Mouse (Mus musculus) liver, embryonic 13.5 days (tissue): ENCODE data around the gene Tmem217. TPM values are rescaled to one million over a fixed set of nuclear protein-coding genes. Genes with fewer than 3 reads are reported as not detected.

Experiments used
- ATAC-seq: fragments of 200-750 bp; cut with Nextera tagmentation; 2 replicates; pipeline ENCODE4 v1.8.0; 2017; ENCODE audit warnings: low read depth, mild to moderate bottlenecking, moderate number of reproducible peaks, moderate library complexity
- DNase-seq: peaks from one replicate; pipeline ENCODE4 v3.0.0; 2022
- H3K27ac ChIP-seq: fragments of 300-500 bp; sonication (generic); 2 replicates; pipeline ENCODE4 v1.5.1; 2015; ENCODE audit warnings: moderate library complexity, mild to moderate bottlenecking, inconsistent platforms
- H3K27me3 ChIP-seq: fragments of 300-500 bp; sonication (generic); 2 replicates; pipeline ENCODE4 v1.6.1; 2015; ENCODE audit warnings: mild to moderate bottlenecking, inconsistent platforms
- H3K36me3 ChIP-seq: fragments of 300-500 bp; sonication (generic); 2 replicates; pipeline ENCODE4 v1.6.1; 2015; ENCODE audit warnings: mild to moderate bottlenecking, inconsistent platforms
- H3K4me1 ChIP-seq: fragments of 300-500 bp; sonication (generic); replicated peaks from 2 replicates; pipeline ENCODE4 v1.6.1; 2015; ENCODE audit warnings: inconsistent platforms
- H3K4me2 ChIP-seq: fragments of 300-500 bp; sonication (generic); 2 replicates; pipeline ENCODE4 v1.6.1; 2015; ENCODE audit warnings: inconsistent platforms, mild to moderate bottlenecking, moderate library complexity
- H3K4me3 ChIP-seq: fragments of 300-500 bp; sonication (generic); replicated peaks from 2 replicates; pipeline ENCODE4 v1.5.1; 2015; ENCODE audit warnings: mild to moderate bottlenecking, inconsistent platforms
- H3K9ac ChIP-seq: fragments of 300-500 bp; sonication (generic); 2 replicates; pipeline ENCODE4 v1.6.1; 2015; ENCODE audit warnings: mild to moderate bottlenecking, inconsistent platforms
- H3K9me3 ChIP-seq: fragments of 300-500 bp; sonication (generic); replicated peaks from 2 replicates; pipeline ENCODE4 v1.6.1; 2016; ENCODE audit warnings: inconsistent platforms
- WGBS: fragments of 180-500 bp; shearing (Covaris S2); methylation state at CpG from one replicate; pipeline ENCODE4 v1.1.7; 2015; ENCODE audit not compliant: insufficient replicate concordance; 5-methylcytosine and 5-hydroxymethylcytosine counted together
- polyA plus RNA-seq: library from polyadenylated mRNA; unstranded; fragments of >200 nt; fragmentation: Nextera tagmentation; extraction: Ambion mirVana; gene quantifications from 2 replicates; pipeline ENCODE4 v1.2.1, GENCODE M21; 2015

Tmem217 gene
- polyA plus RNA-seq, 1 experiment from 2014 or later = 0.23 TPM

- no peak for DNase-seq
- Histone ChIP-seq H3K36me3 (peaks cover 24% of the 10 kb centered on the region), H3K4me2 (peak overlapping the region; percentile 26), H3K4me3 (no peak overlapping the region), H3K27me3 (no peaks in the 10 kb centered on the region), H3K9ac (peak overlapping the region; percentile 22; the same call in 1 of the 2 replicates), H3K9me3 (no peaks in the 10 kb centered on the region), H3K4me1 (peaks cover 43% of the 10 kb centered on the region), H3K27ac (no peak overlapping the region; the same call in 1 of the 2 replicates)
- WGBS = 24% methylated on average over 5 of the region's 5 CpGs
- ATAC-seq = peak; percentile 78
Observed at GRCm38 (mm10) chr17:29583569-29583968, 31.4 kb upstream of the Tmem217 start.

- Histone ChIP-seq H3K4me2 (no peak overlapping the region), H3K9ac (no peak overlapping the region), H3K9me3 (no peaks in the 10 kb centered on the region), H3K4me1 (peaks cover 37% of the 10 kb centered on the region), H3K27me3 (no peaks in the 10 kb centered on the region), H3K27ac (no peak overlapping the region), H3K36me3 (peaks cover 45% of the 10 kb centered on the region), H3K4me3 (no peak overlapping the region)
- no peak for DNase-seq
- 69% methylated on average over 4 of the region's 4 CpGs for WGBS
- ATAC-seq = no peak
Observed at GRCm38 (mm10) chr17:29579579-29580126, 27.5 kb upstream of the Tmem217 start.

- DNase-seq (no peak), ATAC-seq (no peak)
- no peak overlapping the region for H3K4me3 ChIP-seq
- H3K36me3 ChIP-seq = peaks cover 58% of the 10 kb centered on the region
- no peak overlapping the region for H3K4me2 ChIP-seq
- no peaks in the 10 kb centered on the region for H3K4me1 ChIP-seq
- H3K9me3 ChIP-seq = no peaks in the 10 kb centered on the region
- H3K27me3 ChIP-seq = no peaks in the 10 kb centered on the region
- H3K9ac ChIP-seq = no peak overlapping the region
- no peak overlapping the region for H3K27ac ChIP-seq
- WGBS = 81% methylated on average over 6 of the region's 6 CpGs
Observed at GRCm38 (mm10) chr17:29569831-29570230, 17.6 kb upstream of the Tmem217 start.

GRCm38 (mm10) chr17:29568435-29568834 lies 16.2 kb upstream of the Tmem217 start:
- 86% methylated on average over 15 of the region's 15 CpGs for WGBS
- no peak overlapping the region for H3K4me3 ChIP-seq
- ATAC-seq = no peak
- no peak overlapping the region for H3K4me2 ChIP-seq
- no peaks in the 10 kb centered on the region for H3K9me3 ChIP-seq
- DNase-seq = no peak
- H3K27ac ChIP-seq = no peak overlapping the region
- peaks cover 59% of the 10 kb centered on the region for H3K36me3 ChIP-seq
- H3K4me1 ChIP-seq = no peaks in the 10 kb centered on the region
- no peaks in the 10 kb centered on the region for H3K27me3 ChIP-seq
- no peak overlapping the region for H3K9ac ChIP-seq

GRCm38 (mm10) chr17:29565521-29565920 lies 13.3 kb upstream of the Tmem217 start:
- DNase-seq (no peak), ATAC-seq (no peak)
- no peaks in the 10 kb centered on the region for H3K4me1 ChIP-seq

GRCm38 (mm10) chr17:29558476-29558875 lies 6.3 kb upstream of the Tmem217 start:
- Histone ChIP-seq H3K27ac (no peak overlapping the region), H3K36me3 (peaks cover 4% of the 10 kb centered on the region; the same call in 1 of the 2 replicates), H3K9ac (no peak overlapping the region), H3K4me2 (no peak overlapping the region), H3K4me3 (no peak overlapping the region), H3K9me3 (no peaks in the 10 kb centered on the region), H3K27me3 (no peaks in the 10 kb centered on the region), H3K4me1 (peaks cover 29% of the 10 kb centered on the region)
- 73% methylated on average over 5 of the region's 5 CpGs for WGBS
- ATAC-seq (no peak), DNase-seq (no peak)

More at GRCm38 (mm10) chr17:29565521-29565920, 13.3 kb upstream of the Tmem217 start:
- Histone ChIP-seq H3K9ac (no peak overlapping the region), H3K4me3 (no peak overlapping the region), H3K27ac (no peak overlapping the region), H3K36me3 (peaks cover 35% of the 10 kb centered on the region), H3K9me3 (no peaks in the 10 kb centered on the region), H3K27me3 (no peaks in the 10 kb centered on the region), H3K4me2 (no peak overlapping the region)
- 95% methylated on average over 5 of the region's 5 CpGs for WGBS

GRCm38 (mm10) chr17:29556893-29557292 lies 4.7 kb upstream of the Tmem217 start:
- no peak overlapping the region for H3K9ac ChIP-seq
- H3K4me3 ChIP-seq = no peak overlapping the region
- DNase-seq = no peak
- H3K27me3 ChIP-seq = no peaks in the 10 kb centered on the region
- no peak overlapping the region for H3K27ac ChIP-seq
- ATAC-seq = no peak
- peaks cover 4% of the 10 kb centered on the region; the same call in 1 of the 2 replicates for H3K36me3 ChIP-seq
- H3K4me1 ChIP-seq = peaks cover 37% of the 10 kb centered on the region
- 68% methylated on average over 7 of the region's 7 CpGs for WGBS
- H3K9me3 ChIP-seq = no peaks in the 10 kb centered on the region
- H3K4me2 ChIP-seq = no peak overlapping the region

- Histone ChIP-seq H3K4me3 (no peak overlapping the region), H3K27ac (no peak overlapping the region), H3K4me1 (peaks cover 41% of the 10 kb centered on the region), H3K9ac (no peak overlapping the region), H3K9me3 (no peaks in the 10 kb centered on the region), H3K4me2 (no peak overlapping the region), H3K36me3 (peaks cover 4% of the 10 kb centered on the region; the same call in 1 of the 2 replicates), H3K27me3 (no peaks in the 10 kb centered on the region)
- ATAC-seq = no peak
- no peak for DNase-seq
- 77% methylated on average over 10 of the region's 10 CpGs for WGBS
Observed at GRCm38 (mm10) chr17:29556456-29556855, 4.3 kb upstream of the Tmem217 start.

- Histone ChIP-seq H3K27ac (peak overlapping the region; percentile 57), H3K27me3 (no peaks in the 10 kb centered on the region), H3K9me3 (no peaks in the 10 kb centered on the region), H3K4me1 (peaks cover 60% of the 10 kb centered on the region), H3K9ac (no peak overlapping the region), H3K36me3 (no peaks in the 10 kb centered on the region), H3K4me2 (no peak overlapping the region), H3K4me3 (no peak overlapping the region)
- no peak for DNase-seq
- 0 out of 2 replicates have a peak, but pooled peaks have one; percentile 26 for ATAC-seq
Observed at GRCm38 (mm10) chr17:29554176-29554575, 2.0 kb upstream of the Tmem217 start.

GRCm38 (mm10) chr17:29551019-29551418 lies 1.2 kb downstream of the Tmem217 start:
- 0 out of 2 replicates have a peak overlapping the region, but pooled peaks have one; percentile 88 for H3K9ac ChIP-seq
- no peaks in the 10 kb centered on the region for H3K9me3 ChIP-seq
- H3K4me2 ChIP-seq = peak overlapping the region; percentile 97
- H3K36me3 ChIP-seq = no peaks in the 10 kb centered on the region
- peak overlapping the region; percentile 91; the same call in 1 of the 2 replicates for H3K4me3 ChIP-seq
- WGBS = 19% methylated on average over 6 of the region's 6 CpGs
- peaks cover 54% of the 10 kb centered on the region for H3K4me1 ChIP-seq
- DNase-seq = no peak
- H3K27me3 ChIP-seq = no peaks in the 10 kb centered on the region
- no peak for ATAC-seq
- H3K27ac ChIP-seq = no peak overlapping the region

GRCm38 (mm10) chr17:29549543-29550428 lies 2.4 kb downstream of the Tmem217 start, which contains the start of the genes Gm17657 and Tbc1d22b:
Gene Gm17657 (minus strand): TSS chr17:29549638.
Gene Tbc1d22b (plus strand): TSS chr17:29549785.
- no peaks in the 10 kb centered on the region for H3K36me3 ChIP-seq
- peak within 1 kb of the TSS; percentile 91 for H3K4me3 ChIP-seq
- H3K27ac ChIP-seq = peak within 1 kb of the TSS; percentile 62
- peak within 1 kb of the TSS; percentile 97 for H3K4me2 ChIP-seq
- ATAC-seq (peak; percentile 98), DNase-seq (peak; percentile 95)
- peak within 1 kb of the TSS; percentile 88 for H3K9ac ChIP-seq
- H3K9me3 ChIP-seq = no peaks in the 10 kb centered on the region
- H3K27me3 ChIP-seq = no peaks in the 10 kb centered on the region
- H3K4me1 ChIP-seq = peaks cover 49% of the 10 kb centered on the region
- under 1% methylated on average over 44 of the region's 44 CpGs for WGBS
